Mouse (Mus musculus) thymus, adult 2 months (tissue): ENCODE measurements around the gene Pepd. TPM values are rescaled to one million over a fixed set of nuclear protein-coding genes. Genes with fewer than 3 reads are reported as not detected.

Experiments
- DNase-seq: peaks from one replicate; pipeline ENCODE4 v3.0.0; 2021
- H3K27ac ChIP-seq: fragments of 200-500 bp; 2 replicates; pipeline ENCODE4 v1.5.1; 2012; ENCODE audit warnings: low read length, control low read depth; ENCODE audit not compliant: control insufficient read depth, insufficient read depth
- H3K27me3 ChIP-seq: fragments of 200-500 bp; 2 replicates; pipeline ENCODE4 v1.6.1; 2012; ENCODE audit warnings: mild to moderate bottlenecking, low read length, moderate library complexity, mixed read lengths; ENCODE audit not compliant: control insufficient read depth, insufficient read depth
- H3K36me3 ChIP-seq: fragments of 200-500 bp; 2 replicates; pipeline ENCODE4 v1.6.1; 2012; ENCODE audit warnings: mild to moderate bottlenecking, low read length, moderate library complexity; ENCODE audit not compliant: control insufficient read depth, insufficient read depth
- H3K4me1 ChIP-seq: fragments of 200-500 bp; replicated peaks from 2 replicates; pipeline ENCODE4 v1.6.1; 2012; ENCODE audit warnings: low read length; ENCODE audit not compliant: control insufficient read depth, insufficient read depth
- H3K4me3 ChIP-seq: fragments of 200-500 bp; 2 replicates; pipeline ENCODE4 v1.5.1; 2012; ENCODE audit warnings: mild to moderate bottlenecking, low read length, control low read depth, moderate library complexity; ENCODE audit not compliant: control insufficient read depth, insufficient read depth
- CTCF ChIP-seq: fragments of 200-500 bp; IDR thresholded peaks from 2 replicates; pipeline ENCODE4 v1.5.1; 2012; ENCODE audit warnings: mild to moderate bottlenecking, control low read depth, low read length, moderate library complexity, borderline replicate concordance; ENCODE audit not compliant: control insufficient read depth, poor library complexity, insufficient read depth; ENCODE audit errors: extremely low read depth
- POLR2A ChIP-seq: fragments of 200-500 bp; IDR thresholded peaks from 2 replicates; pipeline ENCODE4 v1.6.1; 2012; ENCODE audit warnings: mild to moderate bottlenecking, low read length, control low read depth, moderate library complexity; ENCODE audit not compliant: control insufficient read depth, poor library complexity, insufficient read depth; ENCODE audit errors: extremely low read depth
- WGBS: fragments of 180-500 bp; shearing (Covaris S2); methylation state at CpG from one replicate; pipeline ENCODE4 v1.1.7; 2018; 5-methylcytosine and 5-hydroxymethylcytosine counted together
- polyA plus RNA-seq: library from polyadenylated mRNA; depleted of rRNA; stranded (reverse); fragments of >200 nt; gene quantifications from 2 replicates; pipeline ENCODE4 v1.2.3, GENCODE M21; 2012

Gene Pepd
- polyA plus RNA-seq, 1 experiment: 87.6 TPM

GRCm38 (mm10) chr7:35046091-35046490 is 133.9 kb downstream of the Pepd start:
- WGBS: 93% methylated on average over 4 of the region's 4 CpGs
- DNase-seq: no peak
- TF ChIP-seq CTCF (no peak), POLR2A (no peak)
- Histone ChIP-seq H3K27ac (no peak overlapping the region), H3K27me3 (no peaks in the 10 kb centered on the region), H3K4me1 (no peaks in the 10 kb centered on the region), H3K4me3 (no peak overlapping the region), H3K36me3 (peaks cover 46% of the 10 kb centered on the region)

GRCm38 (mm10) chr7:35050540-35050939 is 138.4 kb downstream of the Pepd start:
- Histone ChIP-seq H3K36me3 (peaks cover 28% of the 10 kb centered on the region), H3K4me3 (no peak overlapping the region), H3K27ac (no peak overlapping the region), H3K27me3 (no peaks in the 10 kb centered on the region), H3K4me1 (peaks cover 5% of the 10 kb centered on the region)
- DNase-seq: no peak
- no peak for TF ChIP-seq CTCF
- TF ChIP-seq POLR2A: no peak
- WGBS: 97% methylated on average over 12 of the region's 12 CpGs

DNA sequence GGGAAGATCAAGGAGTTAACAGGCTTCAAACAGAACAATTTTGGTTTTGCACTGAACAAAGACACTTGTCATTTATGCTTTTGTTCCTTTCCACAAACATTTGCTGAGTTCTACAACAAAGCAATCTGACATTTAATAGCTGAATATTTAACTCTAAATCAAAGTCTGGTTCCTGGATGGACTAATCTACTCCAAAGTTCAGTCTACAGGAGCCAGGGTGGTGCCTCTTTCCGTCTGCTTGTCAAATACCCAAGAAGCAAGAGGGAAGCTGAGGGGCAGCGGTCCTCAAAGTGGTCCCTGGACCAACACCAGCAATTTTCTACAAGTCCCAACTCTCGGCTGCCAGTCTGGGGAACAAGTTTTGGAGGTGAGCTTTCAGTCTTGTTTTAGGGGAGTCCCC is 141.0 kb downstream of the Pepd start:
- no peak for DNase-seq
- whole genome bisulfite sequencing: 90% methylated on average over 3 of the region's 3 CpGs
- no peaks in the 10 kb centered on the region for H3K27me3 ChIP-seq
- peaks cover 11% of the 10 kb centered on the region for H3K4me1 ChIP-seq
- no peak for TF ChIP-seq POLR2A
- no peak for TF ChIP-seq CTCF
- peaks cover 20% of the 10 kb centered on the region for H3K36me3 ChIP-seq
- no peak overlapping the region for H3K27ac ChIP-seq
- no peak overlapping the region for H3K4me3 ChIP-seq

- no peak overlapping the region for H3K27ac ChIP-seq
- no peak for DNase-seq
- no peak overlapping the region for H3K4me3 ChIP-seq
- peaks cover 11% of the 10 kb centered on the region for H3K4me1 ChIP-seq
- 94% methylated on average over 1 of the region's 1 CpGs for WGBS
- H3K27me3 ChIP-seq: no peaks in the 10 kb centered on the region
- H3K36me3 ChIP-seq: peaks cover 12% of the 10 kb centered on the region
- TF ChIP-seq CTCF: no peak
- TF ChIP-seq POLR2A: no peak
These were observed 142.1 kb downstream of the Pepd start for GRCm38 (mm10) chr7:35054286-35054685.

DNA sequence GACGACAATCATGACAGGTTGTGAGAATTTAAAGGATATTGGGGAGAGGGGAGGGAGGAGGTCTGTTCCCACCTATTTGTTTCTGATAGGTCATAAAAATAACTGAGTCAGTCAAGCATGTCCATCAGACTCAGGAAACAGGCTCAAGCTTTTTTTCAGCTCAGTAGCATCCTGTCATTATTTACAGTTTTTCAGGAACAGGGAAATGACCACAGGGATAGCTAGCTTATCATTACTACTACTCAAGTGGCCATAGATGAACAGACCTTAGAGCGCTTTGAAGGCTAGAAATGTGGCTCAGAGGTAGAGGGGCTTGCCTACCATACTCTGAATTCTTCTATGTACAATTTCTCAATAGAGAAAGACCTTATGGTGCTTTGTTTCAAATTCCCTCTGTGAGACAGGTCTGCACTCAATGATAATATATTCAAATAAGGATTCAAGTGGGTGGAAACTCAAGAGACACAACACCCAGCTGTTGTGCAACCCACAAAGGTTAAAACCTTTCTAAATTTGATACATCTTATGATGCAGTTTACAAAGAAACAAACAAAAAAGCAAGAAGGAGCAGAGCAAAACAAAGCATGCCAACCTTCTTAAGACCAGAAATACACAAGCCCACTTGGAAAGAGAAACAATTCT is 142.9 kb downstream of the Pepd start:
- Histone ChIP-seq H3K4me3 (peak overlapping the region; percentile 61), H3K36me3 (peaks cover 6% of the 10 kb centered on the region), H3K4me1 (peaks cover 11% of the 10 kb centered on the region), H3K27ac (no peak overlapping the region), H3K27me3 (no peaks in the 10 kb centered on the region)
- DNase-seq: no peak
- 86% methylated on average over 2 of the region's 2 CpGs for WGBS
- no peak for TF ChIP-seq CTCF
- TF ChIP-seq POLR2A: no peak

DNA sequence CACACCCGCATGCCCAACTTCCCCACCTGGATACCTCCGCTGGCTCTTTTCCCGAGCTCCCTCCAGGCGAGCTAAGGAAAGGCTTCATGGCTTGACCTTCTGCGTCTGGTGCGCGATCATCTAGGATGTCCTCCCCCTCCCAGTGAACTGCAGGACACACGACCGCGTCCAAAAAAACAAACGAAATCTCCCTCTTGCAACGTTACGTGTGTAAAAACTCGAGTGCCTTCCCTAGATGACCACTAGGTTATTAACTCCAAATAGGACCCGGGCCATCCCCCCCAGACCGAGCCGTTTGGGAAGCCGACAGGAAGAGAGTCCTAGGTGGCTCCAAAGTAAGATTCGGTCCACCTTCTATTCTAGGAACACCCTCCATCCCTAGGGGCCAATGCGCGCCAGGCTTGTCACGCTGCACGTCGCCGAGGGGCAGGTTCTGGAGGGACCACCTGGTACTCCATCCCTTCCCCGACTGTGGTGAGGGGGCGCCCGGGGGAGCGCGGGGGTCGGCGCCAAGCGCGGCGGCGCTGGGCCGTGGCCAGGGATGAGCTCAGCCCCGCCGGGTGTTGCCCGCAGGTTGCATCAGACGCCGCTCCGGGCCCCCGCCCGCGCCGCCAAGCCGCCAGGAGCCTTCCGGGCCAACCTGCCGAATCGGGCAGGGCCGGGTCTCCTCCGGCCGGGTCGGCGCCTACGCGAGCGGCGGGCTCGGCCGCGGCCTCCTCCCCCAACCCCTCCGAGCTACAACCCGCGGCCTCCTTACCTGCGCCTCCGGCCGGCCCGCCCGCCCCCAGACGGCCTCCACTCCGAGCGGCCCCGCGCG is 143.6 kb downstream of the Pepd start:
- peaks cover 11% of the 10 kb centered on the region for H3K4me1 ChIP-seq
- H3K36me3 ChIP-seq: no peaks in the 10 kb centered on the region
- peak overlapping the region; percentile 4; the same call in 1 of the 2 replicates for H3K27ac ChIP-seq
- TF ChIP-seq POLR2A: no peak
- no peak for TF ChIP-seq CTCF
- H3K4me3 ChIP-seq: peak overlapping the region; percentile 61
- under 1% methylated on average over 53 of the region's 77 CpGs for WGBS
- no peak for DNase-seq
- no peaks in the 10 kb centered on the region for H3K27me3 ChIP-seq
